Comparison of ENCODE assay signal across 31 mouse cellular contexts in the genomic region with DNA sequence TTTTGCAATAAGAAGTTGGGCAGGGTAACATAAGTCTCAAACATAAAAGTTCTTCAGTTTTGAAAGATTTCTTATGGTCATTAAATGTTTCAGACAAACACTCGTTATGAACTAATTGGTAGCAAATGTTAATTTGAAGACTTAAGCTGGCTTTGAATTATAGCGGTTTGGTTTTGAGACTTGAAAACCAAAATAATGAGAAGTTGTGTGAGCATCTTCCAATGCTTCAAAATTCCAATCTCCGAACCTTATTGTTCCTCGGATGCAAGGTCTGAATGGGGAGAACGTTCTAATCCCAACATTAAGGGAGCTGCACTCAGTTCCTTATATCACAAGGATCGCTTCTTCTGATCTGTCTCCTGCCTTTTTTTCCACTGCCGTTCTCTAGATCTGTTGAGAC. TPM values are rescaled to one million over a fixed set of nuclear protein-coding genes. Genes with fewer than 3 reads are reported as not detected.
DNase-seq lines count a peak whose midpoint lies in the region; ATAC-seq lines count a peak whose summit lies in the region.
"Had no signal": no experiment of that assay in that cellular context is flagged by ENCODE, and none has a peak within 500 bp of the region (broad histone marks: within the 10 kb centered on the region; RNA-seq: fewer than 3 reads in every experiment).

A gene (plus strand): TSS at position 301 of the 400 bp plus-strand sequence.

- no peak within 1 kb of the TSS for H3K27ac ChIP-seq in lung, embryonic 15.5 days
- no peak within 1 kb of the TSS for H3K27ac ChIP-seq in embryonic facial prominence, embryonic 15.5 days (replicated peaks)
- H3K27ac ChIP-seq: embryonic facial prominence, embryonic 12.5 days; hindbrain, embryonic 10.5 days; kidney, embryonic 15.5 days; liver, embryonic 13.5 days; macrophage had no signal

- no peaks in the 10 kb centered on the region for H3K36me3 ChIP-seq in lung, embryonic 15.5 days
- no peaks in the 10 kb centered on the region for H3K36me3 ChIP-seq in embryonic facial prominence, embryonic 15.5 days
- H3K36me3 ChIP-seq: embryonic facial prominence, embryonic 12.5 days; hindbrain, embryonic 10.5 days; kidney, embryonic 15.5 days; liver, embryonic 13.5 days had no signal

- no peak within 1 kb of the TSS for H3K4me3 ChIP-seq in lung, embryonic 15.5 days
- no peak within 1 kb of the TSS for H3K4me3 ChIP-seq in embryonic facial prominence, embryonic 15.5 days (replicated peaks)
- H3K4me3 ChIP-seq: embryonic facial prominence, embryonic 12.5 days; erythroblast, embryonic 14.5 days; hindbrain, embryonic 10.5 days; kidney, embryonic 15.5 days; liver, embryonic 13.5 days had no signal

- H3K4me2 ChIP-seq in lung, embryonic 15.5 days = no peak within 1 kb of the TSS
- no peak within 1 kb of the TSS for H3K4me2 ChIP-seq in embryonic facial prominence, embryonic 15.5 days (replicated peaks)
- H3K4me2 ChIP-seq: embryonic facial prominence, embryonic 12.5 days; kidney, embryonic 15.5 days; liver, embryonic 13.5 days had no signal

- no peak for DNase-seq in layer of hippocampus, adult 18-20 months (ENCODE audit: low spot score in 2 of 2)
- DNase-seq in layer of hippocampus, adult 9-10 months (ENCODE audit: low spot score) = no peak
- no peak for DNase-seq in lung, postnatal 25 days (ENCODE audit: low spot score)
- no peak for DNase-seq in layer of hippocampus, postnatal 36 days
- no peak for DNase-seq in heart, adult 9 months (ENCODE audit: low spot score in 2 of 2)
- no peak for DNase-seq in gastrocnemius, postnatal 10 days
- DNase-seq: adrenal gland, postnatal 14 days; cerebellum, adult 11 months; cerebellum, postnatal 10 days; forebrain, postnatal 0 days; heart, postnatal 14 days; kidney, adult 18-20 months; kidney, postnatal 25 days; liver, embryonic 13.5 days; lung, adult 2 months; right cerebral cortex, postnatal 25 days; thymus, postnatal 4 days had no signal

- 78% methylated on average over 7 of the region's 7 CpGs for WGBS in lung, embryonic 15.5 days
- 59% methylated on average over 7 of the region's 7 CpGs for WGBS in embryonic facial prominence, embryonic 15.5 days

- H3K27me3 ChIP-seq in lung, embryonic 15.5 days = no peaks in the 10 kb centered on the region
- no peaks in the 10 kb centered on the region for H3K27me3 ChIP-seq in embryonic facial prominence, embryonic 15.5 days
- H3K27me3 ChIP-seq: embryonic facial prominence, embryonic 12.5 days; kidney, embryonic 15.5 days; liver, embryonic 13.5 days; Patski had no signal

- no peaks in the 10 kb centered on the region for H3K9me3 ChIP-seq in lung, embryonic 15.5 days
- no peaks in the 10 kb centered on the region for H3K9me3 ChIP-seq in embryonic facial prominence, embryonic 15.5 days (replicated peaks)
- H3K9me3 ChIP-seq: embryonic facial prominence, embryonic 12.5 days; hindbrain, embryonic 10.5 days; kidney, embryonic 15.5 days; liver, embryonic 13.5 days had no signal

- no peak within 1 kb of the TSS for H3K9ac ChIP-seq in lung, embryonic 15.5 days
- H3K9ac ChIP-seq in embryonic facial prominence, embryonic 15.5 days = no peak within 1 kb of the TSS
- H3K9ac ChIP-seq: embryonic facial prominence, embryonic 12.5 days; forebrain, postnatal 0 days; kidney, embryonic 15.5 days; liver, embryonic 13.5 days had no signal

- no peaks in the 10 kb centered on the region for H3K4me1 ChIP-seq in lung, embryonic 15.5 days
- no peaks in the 10 kb centered on the region for H3K4me1 ChIP-seq in embryonic facial prominence, embryonic 15.5 days
- H3K4me1 ChIP-seq: embryonic facial prominence, embryonic 12.5 days; hindbrain, embryonic 10.5 days; kidney, embryonic 15.5 days; liver, embryonic 13.5 days had no signal

- ATAC-seq in lung, embryonic 15.5 days (ENCODE audit: borderline replicate concordance, extremely low read depth, low FRiP score, low TSS enrichment) = no peak
- ATAC-seq in embryonic facial prominence, embryonic 15.5 days (ENCODE audit: insufficient number of reproducible peaks, low FRiP score, low TSS enrichment, low read depth) = no peak
- ATAC-seq: forebrain, postnatal 0 days; hindbrain, embryonic 16.5 days; midbrain, embryonic 16.5 days; Patski had no signal

RNA-seq across cellular contexts. Expression of the gene that starts here (rescaled TPM):
- total RNA-seq in layer of hippocampus, adult 18-20 months (2021) = 10 to 100 TPM; 14.4 to 15.3 TPM
- 16.3 and 17.0 TPM in 2 replicates for polyA plus RNA-seq in lung, embryonic 15.5 days (2015; fragmentation: Nextera tagmentation; extraction: Ambion mirVana)
- 10.5 and 11.8 TPM in 2 replicates for polyA plus RNA-seq in embryonic facial prominence, embryonic 15.5 days (2015; fragmentation: Nextera tagmentation; extraction: Ambion mirVana)
- total RNA-seq in layer of hippocampus, postnatal 36 days (2021) = 10 to 100 TPM; 13.9 to 14.5 TPM
- 1 to 10 TPM in 1 of 2 experiments, under 1 TPM in 1; 0.89 to 1.2 TPM for total RNA-seq in gastrocnemius, postnatal 10 days (2021)
- total RNA-seq: common myeloid progenitor, adult 5-6 weeks; megakaryocyte-erythroid progenitor cell, adult 5-6 weeks; MEL; neutrophil, adult 5-6 weeks had no signal
- polyA plus RNA-seq: erythroblast, embryonic 14.5 days; macrophage had no signal

Comparison
In these comparisons a context has a peak if more than half of its experiments do, and no peak if none do; other contexts are left out.
1. RNA of the gene that starts here (total RNA-seq): 14.4 to 15.3 TPM in layer of hippocampus, adult 18-20 months and 13.9 to 14.5 TPM in layer of hippocampus, postnatal 36 days; 0.89 to 1.2 TPM in gastrocnemius, postnatal 10 days; every median in the first group is over 4 times any median in the second.